Mouse (Mus musculus): ENCODE results near the gene Gucy2d.

- TF ChIP-seq CTCF (IDR thresholded peaks at IDR 0.05; ENCODE audit: extremely low read depth, insufficient read depth, low read length) (no peak), POLR2A (IDR thresholded peaks at IDR 0.05; ENCODE audit: extremely low read depth, insufficient read depth, low read length) (no peak)
Observed at GRCm38 (mm10) chr7:98489131-98489530, 48.9 kb downstream of the Gucy2d start, which contains the start of gene Lrrc32.

Data from cortical plate, adult 2 months (tissue).